Mouse (Mus musculus) CH12.LX (cell line): ENCODE measurements at regions not wholly inside any gene's neighbourhood (a gene's known extent, or its start where the extent isn't known, plus 50 kb on each side); places are given as distances from the start of the nearest gene placed in this dataset.

Experiments used
- DNase-seq: peaks from one replicate; pipeline ENCODE4 v3.0.0-alpha.2; 2013; ENCODE audit errors: extremely low read depth
- H3K27ac ChIP-seq: 2 replicates; pipeline ENCODE4 v1.5.1; 2012; ENCODE audit warnings: low read depth, mild to moderate bottlenecking, control low read depth, moderate library complexity; ENCODE audit not compliant: insufficient read depth
- H3K27me3 ChIP-seq: replicated peaks from 2 replicates; pipeline ENCODE3; 2012; ENCODE audit warnings: inconsistent platforms
- H3K36me3 ChIP-seq, 2 experiments: replicated peaks in 1 of 2; 2 replicates each; pipeline versions ENCODE3 to v1.6.1; 2012; ENCODE audit warnings: inconsistent platforms in 1 of 2, low read length in 1 of 2, mild to moderate bottlenecking in 1 of 2, mixed read lengths in 1 of 2, moderate library complexity in 1 of 2; ENCODE audit not compliant: control insufficient read depth in 1 of 2, insufficient read depth in 1 of 2
- H3K4me1 ChIP-seq, 2 experiments: 2 replicates each; pipeline ENCODE4 v1.6.1; 2012; ENCODE audit warnings: inconsistent platforms in 1 of 2, moderate library complexity in 1 of 2; ENCODE audit not compliant: insufficient read depth in 2 of 2, control insufficient read depth in 1 of 2
- H3K4me2 ChIP-seq: 2 replicates; pipeline ENCODE4 v1.6.1; 2012; ENCODE audit warnings: low read depth, mild to moderate bottlenecking, control low read depth; ENCODE audit not compliant: poor library complexity, insufficient read depth, severe bottlenecking
- H3K4me3 ChIP-seq, 3 experiments: fragments of 150-350 bp in 1 of 3; sonication (generic) in 1 of 3; replicated peaks in 1 of 3; 2 replicates each; pipeline versions ENCODE3 to v1.5.1; 2011 to 2012; ENCODE audit warnings: low read depth in 2 of 3, low read length in 2 of 3, mild to moderate bottlenecking in 2 of 3, moderate library complexity in 2 of 3, control low read depth in 1 of 3, improper control_type of control experiment in 1 of 3, inconsistent platforms in 1 of 3, mixed read lengths in 1 of 3; ENCODE audit not compliant: poor library complexity in 1 of 3
- H3K79me2 ChIP-seq: replicated peaks from 2 replicates; pipeline ENCODE4 v1.6.1; 2012; ENCODE audit warnings: mild to moderate bottlenecking, moderate library complexity; ENCODE audit not compliant: control insufficient read depth, poor library complexity, insufficient read depth, severe bottlenecking; ENCODE audit errors: extremely low read depth
- H3K9ac ChIP-seq: 2 replicates; pipeline ENCODE4 v1.6.1; 2012; ENCODE audit warnings: low read depth, mild to moderate bottlenecking, control low read depth, moderate library complexity; ENCODE audit not compliant: insufficient read depth
- H3K9me3 ChIP-seq: replicated peaks from 2 replicates; pipeline ENCODE3; 2012; ENCODE audit warnings: low read length, inconsistent platforms, mixed read lengths
- CHD2 ChIP-seq: IDR thresholded peaks from 2 replicates; pipeline ENCODE4 v1.6.1; 2011; ENCODE audit warnings: low read length, improper control_type of control experiment
- CTCF ChIP-seq, 2 experiments: IDR thresholded peaks in 1 of 2; conservative IDR thresholded peaks in 1 of 2; 2 replicates each; pipeline ENCODE4 v1.5.1; 2011 to 2012; ENCODE audit warnings: low read depth in 2 of 2, low read length in 2 of 2, improper control_type of control experiment in 1 of 2, inconsistent platforms in 1 of 2, mild to moderate bottlenecking in 1 of 2, moderate library complexity in 1 of 2
- ELF1 ChIP-seq: IDR thresholded peaks from 2 replicates; pipeline ENCODE4 v1.6.1; 2014; ENCODE audit warnings: low read depth, mild to moderate bottlenecking, inconsistent platforms, low read length, improper control_type of control experiment
- GABPA ChIP-seq: IDR thresholded peaks from 2 replicates; pipeline ENCODE4 v1.6.1; 2012; ENCODE audit warnings: low read depth, low read length, improper control_type of control experiment, inconsistent platforms; ENCODE audit not compliant: insufficient replicate concordance
- IRF4 ChIP-seq: IDR thresholded peaks from 2 replicates; pipeline ENCODE4 v1.6.1; 2014; ENCODE audit warnings: low read depth, mild to moderate bottlenecking, inconsistent platforms, low read length, improper control_type of control experiment
- JUN ChIP-seq: IDR thresholded peaks from 2 replicates; pipeline ENCODE4 v1.6.1; 2011; ENCODE audit warnings: low read depth, mild to moderate bottlenecking, low read length, improper control_type of control experiment, moderate library complexity; ENCODE audit not compliant: insufficient read depth
- MAFK ChIP-seq: IDR thresholded peaks from 2 replicates; pipeline ENCODE4 v1.6.1; 2011; ENCODE audit warnings: low read length, improper control_type of control experiment; ENCODE audit not compliant: insufficient replicate concordance
- MEF2A ChIP-seq: IDR thresholded peaks from 2 replicates; pipeline ENCODE4 v1.6.1; 2014; ENCODE audit warnings: low read depth, mild to moderate bottlenecking, inconsistent platforms, low read length, improper control_type of control experiment, borderline replicate concordance
- MYC ChIP-seq: IDR thresholded peaks from 2 replicates; pipeline ENCODE4 v1.6.1; 2011; ENCODE audit warnings: low read depth, mild to moderate bottlenecking, improper control_type of control experiment, low read length
- RAD21 ChIP-seq: IDR thresholded peaks from 2 replicates; pipeline ENCODE4 v1.6.1; 2011; ENCODE audit warnings: low read depth, mild to moderate bottlenecking, low read length, improper control_type of control experiment, moderate library complexity
- SMC3 ChIP-seq: IDR thresholded peaks from 2 replicates; pipeline ENCODE4 v1.6.1; 2011; ENCODE audit warnings: low read depth, low read length, improper control_type of control experiment
- TCF12 ChIP-seq: IDR thresholded peaks from 2 replicates; pipeline ENCODE4 v1.6.1; 2014; ENCODE audit warnings: low read depth, mild to moderate bottlenecking, inconsistent platforms, low read length, improper control_type of control experiment
- ZMIZ1 ChIP-seq: IDR thresholded peaks from 2 replicates; pipeline ENCODE4 v1.6.1; 2012; ENCODE audit warnings: low read depth, mild to moderate bottlenecking, inconsistent platforms, low read length, improper control_type of control experiment
- dilution Hi-C: fragments of 300-500 bp; cut with MboI; formaldehyde crosslinking; loops from 2 replicates; pipeline ENCODE4 v1.14.3; 2020; ENCODE audit warnings: low sequenced_read_pairs; ENCODE audit not compliant: extremely low pct_unique_long_range_greater_than_20kb, extremely low pct_ligation_motif_present
- in situ Hi-C: fragments of 300-500 bp; cut with MboI; formaldehyde crosslinking; loops from 3 replicates; pipeline ENCODE4 v1.14.3; 2019; ENCODE audit warnings: low sequenced_read_pairs, low pct_ligation_motif_present, low pct_unique_long_range_greater_than_20kb, mixed read lengths

GRCm38 (mm10) chr10:97265959-97266517, 213.4 kb upstream of the Dcn start:
- no peak overlapping the region for H3K4me3 ChIP-seq
- DNase-seq = no peak

GRCm38 (mm10) chr10:97282416-97282815, 197.0 kb upstream of the Dcn start:
- H3K4me2 ChIP-seq = no peak overlapping the region
- no peaks in the 10 kb centered on the region for H3K36me3 ChIP-seq
- H3K9me3 ChIP-seq = no peaks in the 10 kb centered on the region
- TF ChIP-seq ELF1 (no peak), MEF2A (no peak), MAFK (no peak), CTCF (conservative IDR thresholded peaks at IDR 0.05 in 1 of 2, IDR thresholded peaks at IDR 0.05 in 1 of 2; ENCODE audit: low read depth in 2 of 2, low read length in 2 of 2) (no peak), CHD2 (no peak), MYC (no peak)
- no peaks in the 10 kb centered on the region for H3K79me2 ChIP-seq
- no peaks in the 10 kb centered on the region for H3K27me3 ChIP-seq
- no peak overlapping the region for H3K4me3 ChIP-seq
- H3K27ac ChIP-seq = no peak overlapping the region
- no peak overlapping the region for H3K9ac ChIP-seq
- DNase-seq = no peak
- in situ Hi-C loops = no loop called here
- no peaks in the 10 kb centered on the region for H3K4me1 ChIP-seq
- dilution Hi-C loops = no loop called here

More at GRCm38 (mm10) chr10:97265959-97266517, 213.4 kb upstream of the Dcn start:
- H3K79me2 ChIP-seq = no peaks in the 10 kb centered on the region
- dilution Hi-C loops = no loop called here
- no peak overlapping the region; the same call in 1 of the 2 replicates for H3K4me2 ChIP-seq
- no peaks in the 10 kb centered on the region for H3K4me1 ChIP-seq
- H3K9ac ChIP-seq = no peak overlapping the region
- no peaks in the 10 kb centered on the region for H3K27me3 ChIP-seq
- no peaks in the 10 kb centered on the region for H3K36me3 ChIP-seq
- H3K27ac ChIP-seq = no peak overlapping the region
- TF ChIP-seq RAD21 = no peak
- no peak for TF ChIP-seq GABPA
- TF ChIP-seq ZMIZ1 = no peak
- no peak for TF ChIP-seq CTCF (conservative IDR thresholded peaks at IDR 0.05 in 1 of 2, IDR thresholded peaks at IDR 0.05 in 1 of 2; ENCODE audit: low read depth in 2 of 2, low read length in 2 of 2)
- TF ChIP-seq IRF4 = no peak
- TF ChIP-seq TCF12 = no peak
- no peak for TF ChIP-seq MEF2A
- TF ChIP-seq SMC3 = no peak
- TF ChIP-seq JUN = no peak
- no peaks in the 10 kb centered on the region for H3K9me3 ChIP-seq
- in situ Hi-C loops = no loop called here
